Mouse (Mus musculus) olfactory bulb, adult 2 months (tissue): ENCODE results near the gene Sv2b.

Source experiments
- CTCF ChIP-seq: fragments of 200-500 bp; IDR thresholded peaks from 2 replicates; pipeline ENCODE4 v1.5.1; 2012; ENCODE audit warnings: low read depth, mild to moderate bottlenecking, low read length, moderate library complexity; ENCODE audit not compliant: insufficient read depth
- POLR2A ChIP-seq: fragments of 200-500 bp; IDR thresholded peaks from 2 replicates; pipeline ENCODE4 v1.6.1; 2012; ENCODE audit warnings: mild to moderate bottlenecking, low read depth, low read length, moderate library complexity; ENCODE audit not compliant: insufficient read depth

- TF ChIP-seq POLR2A (no peak), CTCF (no peak)
Observed at GRCm38 (mm10) chr7:75147174-75147573, 161.9 kb downstream of the Sv2b start.
